Mouse (Mus musculus) limb, embryonic 15.5 days (tissue): ENCODE results near the gene Calr4. TPM values are rescaled to one million over a fixed set of nuclear protein-coding genes. Genes with fewer than 3 reads are reported as not detected.

Experiments
- ATAC-seq: fragments of 200-750 bp; cut with Nextera tagmentation; 2 replicates; pipeline ENCODE4 v1.8.0; 2017; ENCODE audit warnings: low read depth, moderate TSS enrichment; ENCODE audit not compliant: insufficient number of reproducible peaks, low FRiP score, low TSS enrichment
- H3K27ac ChIP-seq: fragments of 300-500 bp; sonication (generic); 2 replicates; pipeline ENCODE4 v1.5.1; 2015; ENCODE audit warnings: moderate library complexity, mild to moderate bottlenecking, inconsistent platforms
- H3K27me3 ChIP-seq: fragments of 300-500 bp; sonication (generic); 2 replicates; pipeline ENCODE4 v1.6.1; 2015; ENCODE audit warnings: inconsistent platforms
- H3K36me3 ChIP-seq: fragments of 300-500 bp; sonication (generic); 2 replicates; pipeline ENCODE4 v1.6.1; 2015; ENCODE audit warnings: inconsistent platforms
- H3K4me1 ChIP-seq: fragments of 300-500 bp; sonication (generic); 2 replicates; pipeline ENCODE4 v1.6.1; 2015; ENCODE audit warnings: inconsistent platforms
- H3K4me2 ChIP-seq: fragments of 300-500 bp; sonication (generic); 2 replicates; pipeline ENCODE4 v1.6.1; 2015; ENCODE audit warnings: mild to moderate bottlenecking, inconsistent platforms
- H3K4me3 ChIP-seq: fragments of 300-500 bp; sonication (generic); 2 replicates; pipeline ENCODE4 v1.5.1; 2015; ENCODE audit warnings: mild to moderate bottlenecking, inconsistent platforms
- H3K9ac ChIP-seq: fragments of 300-500 bp; sonication (generic); 2 replicates; pipeline ENCODE4 v1.6.1; 2015; ENCODE audit warnings: inconsistent platforms
- H3K9me3 ChIP-seq: fragments of 300-500 bp; sonication (generic); 2 replicates; pipeline ENCODE4 v1.6.1; 2016; ENCODE audit warnings: inconsistent platforms
- WGBS: fragments of 180-500 bp; shearing (Covaris S2); methylation state at CpG from one replicate; pipeline ENCODE4 v1.1.7; 2015; 5-methylcytosine and 5-hydroxymethylcytosine counted together
- polyA plus RNA-seq: library from polyadenylated mRNA; unstranded; fragments of >200 nt; fragmentation: Nextera tagmentation; extraction: Ambion mirVana; gene quantifications from 2 replicates; pipeline ENCODE4 v1.2.1, GENCODE M21; 2015

Calr4 gene
- polyA plus RNA-seq: 0.09 and 0.24 TPM in 2 replicates

DNA sequence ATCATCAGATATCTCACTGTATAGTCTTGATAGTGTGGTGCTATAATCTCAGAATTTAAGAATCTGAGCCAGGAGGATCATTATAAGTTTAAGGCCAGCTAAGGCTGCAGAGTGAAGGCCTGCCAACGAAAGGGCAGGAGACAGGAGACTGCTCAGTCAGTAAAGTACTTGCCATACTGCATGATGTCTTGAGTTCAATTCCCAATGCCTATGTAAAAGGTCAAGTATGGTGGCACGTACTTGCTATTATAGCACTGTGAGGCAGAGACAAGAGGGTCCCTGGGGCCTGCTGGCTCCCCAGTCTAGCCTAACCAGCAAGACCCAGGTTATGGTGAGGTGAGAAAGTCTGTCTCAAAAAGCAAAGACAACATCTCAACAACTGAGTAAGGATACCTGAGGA is at the start of gene Calr4:
Gene Calr4 (plus strand): TSS at position 301 of the 400 bp plus-strand sequence.
- Histone ChIP-seq H3K4me3 (no peak within 1 kb of the TSS), H3K36me3 (no peaks in the 10 kb centered on the region), H3K9me3 (no peaks in the 10 kb centered on the region), H3K4me2 (no peak within 1 kb of the TSS), H3K27me3 (no peaks in the 10 kb centered on the region), H3K9ac (no peak within 1 kb of the TSS), H3K27ac (no peak within 1 kb of the TSS), H3K4me1 (no peaks in the 10 kb centered on the region)
- no peak for ATAC-seq
- WGBS: 78% methylated on average over 2 of the region's 2 CpGs

DNA sequence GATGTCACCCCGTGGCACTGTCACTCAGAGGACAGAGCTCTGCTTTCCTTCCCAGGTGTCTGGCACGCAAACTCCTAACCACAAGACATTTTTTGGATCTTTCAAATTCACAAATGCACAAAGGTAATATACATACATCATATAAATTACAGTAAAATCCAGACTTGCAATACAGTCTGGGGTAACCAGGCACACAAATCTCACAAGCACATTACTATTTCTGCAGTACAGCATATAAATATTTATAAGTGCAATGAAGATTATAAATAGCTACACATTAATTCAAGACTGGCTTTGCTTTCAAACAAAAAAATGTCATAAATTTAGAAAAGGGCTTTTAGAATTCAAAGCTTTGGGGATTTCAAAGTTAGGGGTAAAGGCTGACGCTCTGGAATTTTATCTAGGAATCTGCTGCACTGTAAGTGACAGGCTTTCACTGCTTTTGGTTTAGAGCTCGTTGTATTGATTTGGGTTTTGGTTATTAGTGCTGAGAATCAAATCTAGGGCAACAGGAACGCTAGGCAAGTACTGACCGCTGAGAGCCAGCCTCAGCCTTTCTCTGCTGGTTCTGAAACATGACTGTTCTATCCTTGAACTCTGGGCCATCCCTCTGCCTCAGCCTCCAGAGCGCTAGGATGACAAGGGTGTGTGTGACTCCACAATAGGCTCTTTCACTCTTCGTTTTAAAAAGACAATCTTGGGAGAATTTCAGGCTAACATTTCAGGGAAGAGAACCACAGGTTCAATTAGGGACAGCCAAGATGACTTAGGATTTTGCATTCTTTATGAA is 48.5 kb upstream of the Calr4 start:
- WGBS: 68% methylated on average over 8 of the region's 8 CpGs

DNA sequence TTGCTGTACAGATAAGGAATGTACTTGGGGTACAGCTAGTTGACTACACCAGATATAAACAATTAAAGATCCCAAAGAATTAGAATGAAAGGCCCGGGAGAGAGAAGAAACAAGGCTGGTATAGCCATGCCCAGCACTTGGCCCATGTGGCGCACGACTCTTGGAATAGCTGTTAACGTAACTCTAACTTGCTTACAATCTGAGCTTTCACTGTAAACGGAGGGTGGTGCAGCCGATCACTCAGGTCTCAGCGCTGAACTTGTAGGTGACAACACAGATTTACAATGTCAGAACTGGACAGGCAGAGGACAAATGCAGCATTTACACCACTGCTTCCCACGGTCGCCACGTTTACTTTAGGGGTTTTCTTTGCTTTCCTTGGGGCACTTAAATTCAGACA is 42.7 kb upstream of the Calr4 start:
- ATAC-seq: no peak
- H3K4me1 ChIP-seq: 0 out of 2 replicates have a peak, but pooled peaks cover 2% of the 10 kb centered on the region
- H3K4me2 ChIP-seq: no peak overlapping the region
- no peaks in the 10 kb centered on the region for H3K27me3 ChIP-seq
- no peaks in the 10 kb centered on the region for H3K36me3 ChIP-seq
- H3K9me3 ChIP-seq: no peaks in the 10 kb centered on the region
- no peak overlapping the region for H3K9ac ChIP-seq
- WGBS: 62% methylated on average over 10 of the region's 10 CpGs
- no peak overlapping the region for H3K4me3 ChIP-seq
- H3K27ac ChIP-seq: no peak overlapping the region

More for the DNA sequence above, 48.5 kb upstream of the Calr4 start:
- H3K4me2 ChIP-seq: no peak overlapping the region
- H3K9ac ChIP-seq: no peak overlapping the region
- H3K9me3 ChIP-seq: no peaks in the 10 kb centered on the region
- no peak for ATAC-seq
- no peaks in the 10 kb centered on the region for H3K4me1 ChIP-seq
- H3K4me3 ChIP-seq: no peak overlapping the region
- H3K27ac ChIP-seq: no peak overlapping the region
- no peaks in the 10 kb centered on the region for H3K36me3 ChIP-seq
- no peaks in the 10 kb centered on the region for H3K27me3 ChIP-seq

DNA sequence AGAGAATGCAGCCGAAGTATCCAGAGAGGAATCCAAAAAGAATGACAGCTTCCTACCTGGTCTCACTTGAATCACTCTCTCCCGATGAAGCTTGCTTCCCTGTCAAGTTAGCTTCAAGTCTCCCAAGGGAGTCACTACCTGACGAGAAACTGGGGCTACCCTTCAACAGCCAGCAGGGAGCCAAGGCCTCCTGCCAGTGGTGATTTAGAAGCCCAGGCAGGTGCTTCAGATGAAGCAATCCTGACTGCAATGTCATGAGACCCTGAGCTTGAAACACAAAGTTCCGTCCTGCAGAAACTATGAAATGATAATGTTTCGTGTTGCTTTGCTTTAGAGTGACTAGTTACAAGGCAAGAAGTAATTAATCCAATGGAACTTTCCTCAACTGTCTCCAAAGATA is 40.4 kb upstream of the Calr4 start:
- WGBS: 82% methylated on average over 5 of the region's 5 CpGs
- H3K9me3 ChIP-seq: no peaks in the 10 kb centered on the region
- H3K4me1 ChIP-seq: 0 out of 2 replicates have a peak, but pooled peaks cover 2% of the 10 kb centered on the region
- no peak overlapping the region for H3K4me3 ChIP-seq
- no peak overlapping the region for H3K27ac ChIP-seq
- 0 out of 2 replicates have a peak, but pooled peaks cover 2% of the 10 kb centered on the region for H3K36me3 ChIP-seq
- no peak for ATAC-seq
- no peak overlapping the region for H3K9ac ChIP-seq
- no peak overlapping the region for H3K4me2 ChIP-seq
- H3K27me3 ChIP-seq: no peaks in the 10 kb centered on the region

DNA sequence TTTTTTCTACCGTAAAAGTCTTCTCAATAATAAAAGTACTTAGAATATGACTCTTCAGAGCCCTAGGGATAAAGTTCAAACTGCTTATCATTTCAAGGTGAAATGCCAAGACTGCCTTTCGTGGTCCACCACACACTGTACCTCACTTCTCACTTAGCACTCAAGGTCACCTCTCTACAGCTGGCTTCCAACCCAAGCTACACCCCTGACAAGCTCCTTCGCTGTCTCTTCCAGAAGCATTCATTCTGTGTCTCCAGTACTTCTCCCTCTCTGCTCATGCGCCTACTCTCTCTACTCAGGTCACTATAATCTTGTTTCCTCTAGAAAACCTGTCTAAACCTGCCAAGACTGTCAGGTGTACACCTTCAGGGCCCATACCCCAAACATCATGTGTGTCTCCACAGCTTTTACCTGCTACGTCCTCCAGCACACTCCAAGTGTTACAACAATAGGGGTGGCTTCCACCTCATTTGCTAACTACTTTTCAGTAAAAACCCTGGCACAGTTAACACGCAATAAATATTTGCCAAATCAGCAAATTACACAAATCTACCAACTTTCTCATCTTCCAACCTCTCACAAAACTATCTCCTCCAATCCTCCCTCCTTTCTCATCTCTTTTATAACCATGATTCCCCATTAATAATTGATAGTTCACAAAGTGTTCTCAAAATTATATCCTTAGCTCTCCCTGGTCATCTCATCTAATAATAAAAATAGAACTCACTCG is 38.2 kb upstream of the Calr4 start:
- Histone ChIP-seq H3K27me3 (no peaks in the 10 kb centered on the region), H3K9me3 (no peaks in the 10 kb centered on the region), H3K36me3 (0 out of 2 replicates have a peak, but pooled peaks cover 2% of the 10 kb centered on the region), H3K4me1 (peaks cover 6% of the 10 kb centered on the region; the same call in 1 of the 2 replicates), H3K9ac (no peak overlapping the region), H3K4me3 (no peak overlapping the region), H3K4me2 (no peak overlapping the region), H3K27ac (no peak overlapping the region)
- no peak for ATAC-seq
- 82% methylated on average over 7 of the region's 7 CpGs for WGBS

DNA sequence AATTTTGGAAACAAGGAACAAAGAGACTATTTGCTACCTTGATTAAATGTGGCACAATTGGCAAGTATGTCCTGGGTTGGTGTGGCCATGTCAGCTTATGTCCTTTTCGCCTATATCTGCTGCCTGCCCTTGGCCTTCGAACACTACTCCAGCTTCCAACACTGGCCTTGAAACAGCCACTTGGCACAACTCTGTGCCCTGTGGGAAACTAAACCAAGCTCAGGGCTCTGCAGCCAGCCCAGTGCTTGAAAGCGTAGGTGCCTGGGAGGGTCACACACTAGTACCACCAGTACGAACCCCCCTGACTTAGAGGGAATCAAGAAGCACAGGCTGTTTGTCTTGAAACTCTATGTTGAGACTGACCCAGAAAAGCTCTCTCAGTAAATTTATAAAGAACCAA is 35.2 kb upstream of the Calr4 start:
- H3K36me3 ChIP-seq: 0 out of 2 replicates have a peak, but pooled peaks cover 2% of the 10 kb centered on the region
- no peak overlapping the region for H3K27ac ChIP-seq
- H3K4me3 ChIP-seq: no peak overlapping the region
- H3K4me1 ChIP-seq: peaks cover 4% of the 10 kb centered on the region; the same call in 1 of the 2 replicates
- H3K27me3 ChIP-seq: no peaks in the 10 kb centered on the region
- no peak overlapping the region for H3K4me2 ChIP-seq
- no peak overlapping the region for H3K9ac ChIP-seq
- H3K9me3 ChIP-seq: no peaks in the 10 kb centered on the region
- 95% methylated on average over 4 of the region's 4 CpGs for WGBS
- no peak for ATAC-seq

DNA sequence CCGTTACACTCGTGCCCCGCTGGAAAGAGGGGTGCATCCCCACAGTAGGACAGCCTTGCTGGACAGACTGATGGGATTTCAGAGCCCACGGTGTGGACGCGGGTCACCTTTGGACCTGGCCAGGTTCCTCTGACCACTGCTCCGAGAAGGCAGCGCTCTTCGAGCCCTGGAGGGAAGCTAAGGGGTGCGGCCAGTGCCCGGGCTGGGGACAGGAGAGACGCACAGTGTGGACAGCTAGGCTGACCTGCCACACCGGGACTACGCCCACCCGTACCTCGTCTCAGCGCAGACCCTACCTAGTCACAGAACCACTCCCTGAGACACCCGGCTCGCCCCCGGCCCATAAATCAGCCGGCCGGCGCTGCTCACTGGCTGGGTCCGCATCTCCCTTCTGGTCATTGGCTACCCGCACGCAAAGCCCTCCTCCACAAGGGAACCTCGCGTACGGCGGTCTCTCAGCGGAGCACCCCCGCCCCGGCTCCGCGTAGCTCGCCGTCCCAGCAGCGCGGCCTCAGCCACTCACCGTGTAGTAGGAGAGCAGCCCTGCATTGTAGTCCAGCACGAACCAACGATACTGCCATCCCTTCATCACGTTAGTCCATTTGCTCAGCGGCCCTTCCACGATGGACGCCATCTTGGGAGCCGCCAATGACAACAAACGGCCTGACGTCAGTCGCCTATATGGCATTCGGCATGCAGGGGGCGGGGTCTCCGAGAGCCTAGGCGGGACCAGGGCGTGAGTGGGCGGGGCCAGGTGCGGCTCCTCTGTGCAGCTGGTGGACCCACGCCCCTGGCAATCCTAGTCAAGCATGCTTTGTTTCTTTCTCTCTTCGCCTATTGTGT is 32.5 kb upstream of the Calr4 start, which contains the start of gene Osbpl9:
Gene Osbpl9 (minus strand): TSS at position 691 of the 843 bp plus-strand sequence.
- peak; percentile 98 for ATAC-seq
- WGBS: under 1% methylated on average over 59 of the region's 59 CpGs
- Histone ChIP-seq H3K36me3 (0 out of 2 replicates have a peak, but pooled peaks cover 2% of the 10 kb centered on the region), H3K4me2 (peak within 1 kb of the TSS; percentile 93), H3K9me3 (no peaks in the 10 kb centered on the region), H3K4me3 (peak within 1 kb of the TSS; percentile 87), H3K27me3 (no peaks in the 10 kb centered on the region), H3K27ac (peak within 1 kb of the TSS; percentile 98), H3K4me1 (peaks cover 7% of the 10 kb centered on the region; the same call in 1 of the 2 replicates), H3K9ac (peak within 1 kb of the TSS; percentile 78)

DNA sequence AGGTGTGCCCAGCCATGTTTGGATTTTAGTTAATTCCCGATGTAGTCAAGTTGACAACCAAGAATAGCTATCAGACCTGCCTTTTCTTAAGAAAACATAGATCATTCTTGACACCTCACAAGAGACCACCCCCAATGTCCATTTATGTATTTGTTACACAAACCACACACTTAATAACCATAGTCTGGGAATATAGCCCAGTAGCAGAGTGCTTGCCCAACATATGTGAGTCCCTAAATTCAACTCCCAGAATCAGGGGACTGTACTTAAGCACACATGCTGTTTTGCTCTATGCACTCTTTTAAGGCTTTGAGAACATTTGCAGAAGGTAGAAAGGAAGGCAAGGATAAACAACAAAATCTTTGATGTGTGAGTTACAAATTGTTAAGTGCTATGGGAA is 30.4 kb upstream of the Calr4 start:
- WGBS: 88% methylated on average over 1 of the region's 1 CpGs
- H3K4me2 ChIP-seq: no peak overlapping the region
- H3K4me3 ChIP-seq: no peak overlapping the region

DNA sequence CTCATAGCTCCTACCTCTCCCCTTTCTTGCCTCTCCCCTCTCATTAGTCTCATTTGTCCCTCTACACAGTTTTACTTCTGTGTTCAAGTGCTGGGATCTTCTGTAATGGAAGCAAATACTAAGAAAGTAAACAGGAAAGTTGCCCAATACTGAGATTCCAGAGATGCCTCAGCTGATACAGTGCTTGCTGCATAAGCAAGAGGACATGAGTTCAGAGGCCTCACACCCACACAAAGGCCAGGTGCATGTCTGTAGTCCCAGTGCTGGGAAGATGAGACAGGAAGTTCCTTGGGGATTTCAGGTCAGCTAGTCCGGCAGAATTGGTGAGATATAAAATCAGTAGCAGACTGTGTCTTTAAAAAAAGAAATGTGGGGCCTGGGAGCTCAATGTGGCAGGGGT is 29.9 kb upstream of the Calr4 start:
- Histone ChIP-seq H3K4me2 (no peak overlapping the region), H3K9ac (no peak overlapping the region), H3K4me3 (no peak overlapping the region), H3K27me3 (no peaks in the 10 kb centered on the region), H3K36me3 (no peaks in the 10 kb centered on the region), H3K4me1 (peaks cover 7% of the 10 kb centered on the region; the same call in 1 of the 2 replicates), H3K9me3 (no peaks in the 10 kb centered on the region), H3K27ac (no peak overlapping the region)
- ATAC-seq: no peak
- WGBS: 50% methylated on average over 1 of the region's 1 CpGs

More for the DNA sequence above, 30.4 kb upstream of the Calr4 start:
- H3K36me3 ChIP-seq: no peaks in the 10 kb centered on the region
- peaks cover 7% of the 10 kb centered on the region; the same call in 1 of the 2 replicates for H3K4me1 ChIP-seq
- H3K27ac ChIP-seq: no peak overlapping the region
- H3K9me3 ChIP-seq: no peaks in the 10 kb centered on the region
- no peak overlapping the region for H3K9ac ChIP-seq
- ATAC-seq: no peak
- H3K27me3 ChIP-seq: no peaks in the 10 kb centered on the region

DNA sequence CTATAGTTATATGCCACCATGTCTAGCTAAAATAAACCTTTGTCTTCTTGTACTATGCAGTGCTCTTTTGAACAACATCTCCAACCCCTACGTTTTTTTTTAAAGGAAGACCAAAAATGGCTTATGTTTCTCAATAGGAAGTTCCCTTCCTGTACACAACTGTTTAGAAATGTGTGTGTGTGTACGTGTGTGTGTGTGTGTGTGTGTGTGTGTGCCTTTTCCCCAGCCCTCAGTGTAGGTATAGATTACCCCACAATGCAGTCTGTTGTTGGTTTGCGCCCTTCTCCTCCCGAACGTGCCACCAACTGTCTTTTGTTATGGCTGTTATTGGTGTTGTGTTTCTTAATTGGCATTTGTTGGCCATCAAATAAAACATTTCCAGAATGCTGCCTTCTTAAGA is 26.8 kb upstream of the Calr4 start:
- WGBS: 75% methylated on average over 5 of the region's 5 CpGs
- no peak for ATAC-seq
- H3K9ac ChIP-seq: no peak overlapping the region

DNA sequence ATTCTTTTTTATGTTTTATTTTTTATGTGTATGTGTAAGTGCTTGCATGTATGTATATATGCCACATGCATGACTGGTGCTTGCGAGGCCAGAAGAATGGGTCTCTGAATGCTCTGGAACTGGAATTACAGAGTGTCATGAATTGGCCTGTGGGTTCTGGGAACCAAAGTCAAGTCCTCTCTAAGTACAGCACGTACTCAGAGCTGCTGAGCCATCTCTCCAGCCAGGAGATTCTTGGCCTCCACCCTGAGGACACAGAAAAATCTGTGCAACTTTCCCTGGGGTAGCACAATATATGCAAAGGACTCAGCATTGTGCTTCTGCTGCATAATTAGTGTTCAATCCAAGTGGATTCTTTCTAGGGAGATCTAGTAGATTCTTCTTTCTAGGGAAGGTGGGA is 24.0 kb upstream of the Calr4 start:
- Histone ChIP-seq H3K4me1 (no peaks in the 10 kb centered on the region), H3K27ac (peak overlapping the region; percentile 6; the same call in 1 of the 2 replicates), H3K4me2 (no peak overlapping the region), H3K9me3 (no peaks in the 10 kb centered on the region), H3K36me3 (no peaks in the 10 kb centered on the region), H3K9ac (no peak overlapping the region), H3K27me3 (no peaks in the 10 kb centered on the region), H3K4me3 (no peak overlapping the region)
- WGBS: 72% methylated on average over 2 of the region's 2 CpGs
- no peak for ATAC-seq

More for the DNA sequence above, 26.8 kb upstream of the Calr4 start:
- Histone ChIP-seq H3K4me2 (no peak overlapping the region), H3K27me3 (no peaks in the 10 kb centered on the region), H3K27ac (no peak overlapping the region), H3K36me3 (no peaks in the 10 kb centered on the region), H3K9me3 (no peaks in the 10 kb centered on the region), H3K4me1 (0 out of 2 replicates have a peak, but pooled peaks cover 3% of the 10 kb centered on the region), H3K4me3 (no peak overlapping the region)
